Mouse (Mus musculus) adrenal gland, adult 2 months (tissue): ENCODE measurements at regions not wholly inside any gene's neighbourhood (a gene's known extent, or its start where the extent isn't known, plus 50 kb on each side); places are given as distances from the start of the nearest gene placed in this dataset.

Experiments
- DNase-seq: peaks from one replicate; pipeline ENCODE4 v3.0.0; 2021

DNA sequence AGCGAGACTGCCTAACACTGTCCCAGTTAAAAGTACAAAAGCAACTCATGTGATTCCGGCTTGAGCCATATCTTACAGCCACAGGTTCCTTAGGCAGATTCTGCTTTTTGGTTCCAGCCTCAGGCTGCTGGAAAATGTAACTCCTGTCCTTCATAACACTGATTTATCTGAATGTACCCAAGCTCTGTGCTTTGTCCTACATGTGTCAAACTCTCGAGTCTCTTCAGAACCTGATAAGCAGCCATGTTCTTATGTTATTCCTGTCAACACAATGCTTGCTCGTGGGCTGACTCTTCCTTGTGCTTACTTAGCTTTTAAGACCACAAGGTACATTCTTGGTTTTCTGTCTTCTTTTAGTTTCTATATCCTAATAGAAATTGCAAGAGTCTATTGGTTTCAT, 556.3 kb downstream of the Adgrl2 start:
- DNase-seq, result no peak

GRCm38 (mm10) chr3:148429012-148429865, 561.1 kb downstream of the Adgrl2 start:
- peak; percentile 71 for DNase-seq

DNA sequence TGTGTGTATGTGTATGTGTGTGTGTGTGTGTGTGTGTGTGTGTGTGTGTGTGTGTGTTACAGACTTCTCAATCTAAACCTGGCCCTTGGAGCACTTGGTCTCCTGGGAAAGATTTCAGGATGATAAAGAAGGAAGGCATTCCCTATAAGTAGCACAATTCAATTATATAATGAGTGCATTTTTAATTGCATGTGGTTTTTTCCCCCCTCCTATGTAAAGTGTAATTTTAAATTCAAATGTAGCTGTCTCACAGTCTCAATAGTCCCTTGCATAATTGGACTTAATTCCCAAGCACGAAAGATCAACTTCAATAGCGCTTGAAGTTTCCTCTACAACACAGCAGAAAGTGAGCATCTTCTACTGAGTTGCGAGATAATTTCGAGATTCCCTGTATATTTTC, 566.3 kb downstream of the Adgrl2 start:
- no peak for DNase-seq

GRCm38 (mm10) chr3:148423383-148423782, 567.0 kb downstream of the Adgrl2 start:
- no peak for DNase-seq

DNA sequence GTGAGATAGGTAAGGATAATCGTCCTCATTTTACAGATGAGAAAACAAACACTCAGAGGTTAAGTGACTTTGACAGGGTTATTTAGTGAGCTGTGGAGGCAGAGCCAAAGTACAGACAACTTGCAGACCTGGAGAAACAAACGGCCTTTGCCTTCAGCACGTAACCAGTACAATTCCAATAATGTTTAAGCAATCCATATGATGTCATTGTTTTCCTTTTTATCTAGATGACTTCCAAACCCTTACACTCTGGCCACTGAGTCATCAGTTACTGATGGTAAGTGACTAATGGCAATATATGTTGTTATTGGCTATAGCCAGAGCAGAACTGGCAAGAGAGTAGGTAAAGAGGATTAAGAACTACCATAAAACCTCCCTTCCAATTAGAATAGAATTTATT, 567.6 kb downstream of the Adgrl2 start:
- no peak for DNase-seq

DNA sequence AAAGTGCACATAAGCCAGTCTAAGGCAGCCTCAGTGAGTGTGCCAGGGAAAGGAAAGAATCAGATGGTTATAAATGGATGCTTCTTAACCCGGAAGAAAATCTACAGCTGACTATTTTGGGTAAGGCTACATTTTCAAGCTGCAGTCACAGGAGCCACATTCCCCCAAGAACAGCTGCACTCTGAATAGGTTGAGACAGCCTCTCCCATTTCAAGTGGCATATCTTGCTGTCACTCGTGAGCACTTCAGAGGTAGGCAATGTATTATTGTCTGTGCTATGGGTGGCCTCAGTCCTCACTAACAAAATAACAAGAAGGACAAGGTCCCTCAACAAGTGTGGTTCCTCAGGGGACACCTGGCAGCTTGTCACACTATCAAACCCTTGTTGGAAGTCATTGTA, 568.1 kb downstream of the Adgrl2 start:
- DNase-seq, result no peak

DNA sequence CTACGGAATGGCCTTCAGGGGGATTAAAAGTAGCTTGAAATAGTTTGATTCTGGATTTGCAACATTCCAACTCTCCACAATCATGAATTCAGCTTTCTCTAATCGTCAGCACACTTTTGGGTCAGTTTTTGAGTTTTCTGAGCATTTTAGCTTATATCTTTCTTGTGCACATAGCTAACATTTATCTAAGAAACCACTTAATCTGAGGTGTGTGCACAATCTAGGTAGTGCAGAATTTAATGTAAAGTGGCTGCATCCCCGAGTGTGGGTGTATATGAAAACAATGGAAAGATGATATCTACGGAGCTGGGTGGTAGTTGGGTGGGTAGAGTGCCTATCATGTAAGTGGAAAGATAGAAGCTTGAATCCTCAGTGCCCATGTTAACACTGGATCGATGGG, 570.1 kb downstream of the Adgrl2 start:
- no peak for DNase-seq

DNA sequence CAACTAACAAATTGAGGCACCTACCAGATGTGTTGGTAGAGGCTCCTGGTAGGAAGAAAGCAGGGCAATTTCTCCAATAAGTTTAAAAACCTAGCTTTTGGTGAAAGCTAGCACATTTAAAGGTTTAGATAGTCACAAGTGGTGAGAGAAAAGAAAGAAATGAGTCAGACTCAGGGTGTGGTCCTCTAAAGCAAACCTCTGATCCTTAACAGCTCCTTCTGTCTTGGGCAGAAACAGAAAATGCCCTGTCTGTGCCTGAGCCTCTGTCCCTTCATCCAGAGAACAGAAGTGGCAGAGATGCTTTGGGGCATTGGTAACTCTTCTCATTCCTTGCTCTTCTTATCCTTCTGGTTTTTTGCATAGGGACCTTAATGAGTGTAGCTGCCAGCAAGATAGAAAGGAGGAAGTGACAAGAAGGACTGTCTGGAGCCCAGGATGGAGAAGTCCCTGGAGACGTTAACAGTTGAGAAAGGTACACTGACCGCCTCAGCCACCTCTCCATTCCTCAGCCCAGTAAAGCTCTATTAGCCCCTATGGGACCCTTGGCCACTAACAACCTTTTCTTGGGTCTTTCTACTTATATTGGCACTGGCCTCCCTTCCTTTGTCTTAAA, 570.8 kb downstream of the Adgrl2 start:
- no peak for DNase-seq

GRCm38 (mm10) chr3:148418067-148418466, 572.3 kb downstream of the Adgrl2 start:
- DNase-seq, result no peak

DNA sequence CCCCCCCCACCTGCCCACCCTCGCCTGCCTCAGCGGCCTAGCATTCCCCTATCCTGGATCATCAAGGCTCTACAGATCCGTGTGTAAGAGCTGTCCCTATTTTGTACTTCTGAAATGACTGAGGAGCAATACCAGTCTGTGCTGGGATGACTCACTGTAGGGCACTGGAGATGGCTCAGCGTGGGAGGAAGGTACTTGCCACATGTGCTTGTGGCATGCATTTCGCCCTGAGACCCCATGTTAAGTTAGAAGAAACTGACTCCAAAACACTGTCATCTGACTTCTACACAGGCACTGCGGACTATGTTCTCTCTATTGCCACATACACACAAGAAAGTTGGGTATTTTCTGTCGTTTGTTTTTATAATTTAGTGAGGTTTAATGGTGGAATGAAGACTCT, 574.9 kb downstream of the Adgrl2 start:
- peak; percentile 26 for DNase-seq

- no peak for DNase-seq
Measured at GRCm38 (mm10) chr3:148413027-148413426, 577.3 kb downstream of the Adgrl2 start.

- DNase-seq, result no peak
Measured at GRCm38 (mm10) chr3:148412191-148412590, 578.2 kb downstream of the Adgrl2 start.

DNA sequence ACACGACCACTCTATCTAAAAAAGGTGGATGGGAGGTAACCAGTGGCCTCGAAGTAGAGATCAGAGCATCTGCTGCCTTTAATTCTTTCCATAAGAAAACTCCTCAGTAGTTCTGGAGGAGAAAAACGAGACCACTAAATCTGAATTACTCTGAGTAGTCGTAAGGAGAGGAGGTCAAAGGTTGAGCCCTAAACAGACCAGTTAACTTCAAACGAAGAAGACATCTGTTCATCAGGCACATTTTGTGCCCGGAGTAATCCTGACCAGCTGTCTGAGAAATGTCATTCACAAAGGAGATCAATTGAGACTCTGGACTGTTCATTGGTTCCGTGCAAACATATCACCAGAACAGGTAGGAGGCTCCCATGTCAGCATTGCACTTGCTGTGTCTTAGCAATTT, 592.0 kb downstream of the Adgrl2 start:
- DNase-seq, result no peak

DNA sequence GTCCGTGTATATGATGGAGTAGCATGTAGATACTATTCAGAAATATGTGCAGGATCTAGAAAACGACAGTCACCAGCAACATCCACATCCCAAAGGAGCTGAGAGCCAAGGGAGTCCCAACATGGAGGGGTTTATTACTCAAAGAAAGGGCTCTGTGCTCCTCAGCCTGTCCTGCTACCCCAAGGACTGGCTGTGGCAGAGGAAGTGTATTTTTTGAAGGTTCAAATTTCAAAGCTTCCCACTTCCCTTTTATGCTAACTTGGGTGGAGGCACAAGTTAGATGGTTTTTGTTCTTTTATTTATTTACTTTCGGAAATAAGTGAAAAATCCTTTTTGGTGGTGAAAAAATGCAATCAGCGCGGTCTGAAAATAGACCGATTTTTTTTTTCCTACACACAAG, 602.8 kb downstream of the Adgrl2 start:
- no peak for DNase-seq

GRCm38 (mm10) chr3:148385712-148386111, 604.6 kb downstream of the Adgrl2 start:
- no peak for DNase-seq

GRCm38 (mm10) chr3:148381057-148381456, 609.3 kb downstream of the Adgrl2 start:
- DNase-seq, result no peak

GRCm38 (mm10) chr3:148363331-148363730, 627.0 kb downstream of the Adgrl2 start:
- no peak for DNase-seq

DNA sequence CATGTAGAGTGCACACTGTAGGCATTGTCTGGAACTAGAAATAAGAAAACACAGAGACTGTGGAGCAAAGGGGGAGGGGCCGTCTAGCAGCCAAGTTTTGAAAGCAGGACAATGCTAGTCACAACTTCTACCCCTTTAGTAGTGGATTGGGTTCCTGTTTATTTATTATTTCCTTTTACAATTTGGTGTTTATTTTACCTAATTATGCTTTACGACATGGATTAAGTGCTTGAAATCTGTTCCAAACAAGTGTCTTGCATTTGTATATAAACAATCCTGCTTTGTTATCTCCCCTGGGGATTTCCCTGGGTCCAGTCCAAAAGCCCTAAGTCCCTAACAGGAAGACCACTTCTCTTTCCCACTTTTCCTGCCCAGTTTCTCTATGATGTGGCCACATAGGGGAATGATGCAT, 627.9 kb downstream of the Adgrl2 start:
- DNase-seq, result no peak

- peak; percentile 53 for DNase-seq
Measured at GRCm38 (mm10) chr3:148343633-148344361, 646.6 kb downstream of the Adgrl2 start.

DNA sequence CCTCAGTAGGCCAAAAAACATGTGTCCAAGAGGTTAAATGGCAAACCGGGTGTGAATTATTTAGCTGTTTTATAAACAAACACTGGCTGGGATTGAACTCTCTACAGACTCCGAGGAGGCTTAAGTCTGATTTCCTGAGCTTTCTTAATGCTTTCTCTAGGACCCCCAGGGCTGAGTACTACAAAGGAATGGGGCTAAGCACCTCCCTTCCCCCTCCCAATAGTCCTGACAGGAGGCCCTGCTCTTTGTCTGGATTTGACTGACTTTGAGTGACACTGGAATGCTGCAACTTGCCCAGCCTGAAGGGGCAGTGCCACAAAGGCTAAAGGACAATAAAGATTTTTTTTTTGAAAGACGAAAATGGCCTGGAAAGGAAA, 647.1 kb downstream of the Adgrl2 start:
- no peak for DNase-seq

DNA sequence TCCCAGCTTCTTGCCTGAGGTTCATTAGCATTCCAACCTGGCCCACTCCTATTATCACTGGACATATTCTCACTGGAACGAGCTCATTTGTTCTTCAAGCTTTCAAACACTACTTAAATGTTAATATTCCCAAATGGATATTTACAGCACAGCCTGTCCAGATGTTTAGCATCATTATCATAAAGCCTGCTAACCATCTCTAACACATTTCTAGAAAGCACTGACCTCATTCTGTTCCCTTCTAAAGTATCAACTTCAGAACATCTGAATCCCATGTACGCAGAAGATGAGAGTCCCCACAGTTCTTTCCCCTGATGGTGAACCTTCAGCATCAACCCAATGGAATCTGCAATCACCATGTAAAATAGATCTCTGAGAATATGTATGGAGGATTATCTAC, 651.1 kb downstream of the Adgrl2 start:
- DNase-seq, result no peak

- no peak for DNase-seq
Measured at GRCm38 (mm10) chr3:148336640-148337039, 653.7 kb downstream of the Adgrl2 start.

DNA sequence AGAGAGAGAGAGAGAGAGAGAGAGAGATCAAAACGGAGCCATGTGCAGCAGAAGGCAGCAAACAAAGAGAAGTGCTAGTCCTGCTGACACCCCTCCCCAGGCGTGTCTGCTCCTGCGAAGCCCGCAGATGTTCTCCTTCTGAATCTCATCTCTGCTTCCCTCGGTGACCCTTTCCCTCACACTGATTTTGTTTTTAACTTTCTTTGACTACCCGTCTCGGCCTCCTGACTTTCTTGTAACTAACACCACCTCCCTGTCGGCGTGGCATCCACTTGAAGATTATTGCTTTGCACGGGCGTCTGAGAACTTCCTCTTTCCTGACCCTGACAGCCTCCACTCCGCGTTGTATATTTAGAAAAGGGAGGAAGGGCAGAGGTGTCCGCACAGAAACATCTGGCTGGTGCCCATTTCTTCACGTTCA, 654.3 kb downstream of the Adgrl2 start:
- peak; percentile 15 for DNase-seq
